Mouse (Mus musculus) adipocyte (in vitro differentiated cells): ENCODE measurements around the gene Rps6kb2.

ENCODE experiments used
- DNase-seq: peaks from one replicate; pipeline ENCODE4 v3.0.0-alpha.2; 2016; ENCODE audit warnings: low spot score

The Rps6kb2 gene

GRCm38 (mm10) chr19:4155223-4156072, 7.7 kb downstream of the Rps6kb2 start:
- peak; percentile 57 for DNase-seq

- no peak for DNase-seq
Measured at GRCm38 (mm10) chr19:4154437-4155222, 8.5 kb downstream of the Rps6kb2 start.

- DNase-seq: no peak
Measured at GRCm38 (mm10) chr19:4153232-4153654, 9.9 kb downstream of the Rps6kb2 start, which contains the start of gene Ptprcap. Gene Ptprcap (plus strand): TSS chr19:4153604.

GRCm38 (mm10) chr19:4152445-4153231, 10.5 kb downstream of the Rps6kb2 start:
- no peak for DNase-seq

GRCm38 (mm10) chr19:4151898-4152297, 11.3 kb downstream of the Rps6kb2 start:
- no peak for DNase-seq

GRCm38 (mm10) chr19:4151488-4151860, 11.7 kb downstream of the Rps6kb2 start:
- DNase-seq: no peak

GRCm38 (mm10) chr19:4150567-4151487, 12.3 kb downstream of the Rps6kb2 start:
- no peak for DNase-seq

- DNase-seq: no peak
Measured at GRCm38 (mm10) chr19:4149764-4150461, 13.2 kb downstream of the Rps6kb2 start.

- no peak for DNase-seq
Measured at GRCm38 (mm10) chr19:4149283-4149682, 13.9 kb downstream of the Rps6kb2 start.

- DNase-seq: no peak
Measured at GRCm38 (mm10) chr19:4148819-4149218, 14.3 kb downstream of the Rps6kb2 start.

GRCm38 (mm10) chr19:4148491-4148806, 14.7 kb downstream of the Rps6kb2 start, which contains the start of gene Coro1b:
Gene Coro1b (plus strand): TSS chr19:4148619.
- peak; percentile 97 for DNase-seq

GRCm38 (mm10) chr19:4147782-4148490, 15.2 kb downstream of the Rps6kb2 start:
- DNase-seq: peak; percentile 42

GRCm38 (mm10) chr19:4147022-4147405, 16.1 kb downstream of the Rps6kb2 start:
- DNase-seq: peak; percentile 90

GRCm38 (mm10) chr19:4146366-4147021, 16.7 kb downstream of the Rps6kb2 start:
- DNase-seq: no peak

GRCm38 (mm10) chr19:4145936-4146335, 17.2 kb downstream of the Rps6kb2 start:
- DNase-seq: no peak

- DNase-seq: peak; percentile 81
Measured at GRCm38 (mm10) chr19:4144550-4145498, 18.3 kb downstream of the Rps6kb2 start.

GRCm38 (mm10) chr19:4143759-4144268, 19.3 kb downstream of the Rps6kb2 start, which contains the start of gene Cabp4:
Gene Cabp4 (minus strand): TSS chr19:4144033.
- no peak for DNase-seq
